Mouse (Mus musculus): Measurements from ENCODE around the gene Kcp.

DNA sequence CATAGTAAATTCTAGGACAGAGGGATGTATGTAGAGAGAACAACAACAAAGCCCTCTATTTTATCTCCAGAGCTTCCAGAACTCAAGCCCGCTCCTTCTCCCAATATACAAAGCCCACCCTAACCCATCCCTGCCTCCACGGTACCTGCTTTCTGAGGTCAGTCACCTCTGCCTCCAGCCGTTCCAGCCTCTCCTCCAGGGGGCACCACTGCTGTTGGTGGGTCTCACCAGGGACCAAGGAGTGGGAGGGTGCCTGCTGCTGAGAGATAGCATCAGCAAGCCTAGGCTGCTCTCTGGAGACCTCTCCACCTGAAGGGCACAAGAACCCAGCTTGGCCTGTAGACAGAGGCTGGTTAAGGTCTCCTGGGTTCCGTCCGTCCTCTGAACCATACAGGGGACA is 2.3 kb downstream of the Kcp start:
- TF ChIP-seq CTCF (IDR thresholded peaks at IDR 0.05; ENCODE audit: control insufficient read depth, insufficient read depth, low read length) (peak; percentile 26; the same call in 1 of the 2 replicates), POLR2A (IDR thresholded peaks at IDR 0.05; ENCODE audit: borderline replicate concordance, control insufficient read depth, low read depth, low read length) (no peak)
